Mouse (Mus musculus) thymus, adult 2 months (tissue): ENCODE data around the gene Pck1. TPM values are rescaled to one million over a fixed set of nuclear protein-coding genes. Genes with fewer than 3 reads are reported as not detected.

Source experiments
- DNase-seq: peaks from one replicate; pipeline ENCODE4 v3.0.0; 2021
- H3K27ac ChIP-seq: fragments of 200-500 bp; 2 replicates; pipeline ENCODE4 v1.5.1; 2012; ENCODE audit warnings: low read length, control low read depth; ENCODE audit not compliant: control insufficient read depth, insufficient read depth
- H3K27me3 ChIP-seq: fragments of 200-500 bp; 2 replicates; pipeline ENCODE4 v1.6.1; 2012; ENCODE audit warnings: mild to moderate bottlenecking, low read length, moderate library complexity, mixed read lengths; ENCODE audit not compliant: control insufficient read depth, insufficient read depth
- H3K36me3 ChIP-seq: fragments of 200-500 bp; 2 replicates; pipeline ENCODE4 v1.6.1; 2012; ENCODE audit warnings: mild to moderate bottlenecking, low read length, moderate library complexity; ENCODE audit not compliant: control insufficient read depth, insufficient read depth
- H3K4me1 ChIP-seq: fragments of 200-500 bp; replicated peaks from 2 replicates; pipeline ENCODE4 v1.6.1; 2012; ENCODE audit warnings: low read length; ENCODE audit not compliant: control insufficient read depth, insufficient read depth
- H3K4me3 ChIP-seq: fragments of 200-500 bp; 2 replicates; pipeline ENCODE4 v1.5.1; 2012; ENCODE audit warnings: mild to moderate bottlenecking, low read length, control low read depth, moderate library complexity; ENCODE audit not compliant: control insufficient read depth, insufficient read depth
- CTCF ChIP-seq: fragments of 200-500 bp; IDR thresholded peaks from 2 replicates; pipeline ENCODE4 v1.5.1; 2012; ENCODE audit warnings: mild to moderate bottlenecking, control low read depth, low read length, moderate library complexity, borderline replicate concordance; ENCODE audit not compliant: control insufficient read depth, poor library complexity, insufficient read depth; ENCODE audit errors: extremely low read depth
- POLR2A ChIP-seq: fragments of 200-500 bp; IDR thresholded peaks from 2 replicates; pipeline ENCODE4 v1.6.1; 2012; ENCODE audit warnings: mild to moderate bottlenecking, low read length, control low read depth, moderate library complexity; ENCODE audit not compliant: control insufficient read depth, poor library complexity, insufficient read depth; ENCODE audit errors: extremely low read depth
- WGBS: fragments of 180-500 bp; shearing (Covaris S2); methylation state at CpG from one replicate; pipeline ENCODE4 v1.1.7; 2018; 5-methylcytosine and 5-hydroxymethylcytosine counted together
- polyA plus RNA-seq: library from polyadenylated mRNA; depleted of rRNA; stranded (reverse); fragments of >200 nt; gene quantifications from 2 replicates; pipeline ENCODE4 v1.2.3, GENCODE M21; 2012

Gene Pck1
- polyA plus RNA-seq, 1 experiment: 14.5 TPM

- TF ChIP-seq CTCF (no peak), POLR2A (no peak)
- WGBS: 96% methylated on average over 7 of the region's 7 CpGs
- Histone ChIP-seq H3K36me3 (no peaks in the 10 kb centered on the region), H3K4me3 (no peak overlapping the region), H3K4me1 (peaks cover 13% of the 10 kb centered on the region), H3K27ac (no peak overlapping the region), H3K27me3 (no peaks in the 10 kb centered on the region)
- DNase-seq: peak; percentile 0
Observed at GRCm38 (mm10) chr2:173181901-173182300, 29.1 kb downstream of the Pck1 start.

- 97% methylated on average over 7 of the region's 7 CpGs for WGBS
- Histone ChIP-seq H3K36me3 (no peaks in the 10 kb centered on the region), H3K4me1 (peaks cover 4% of the 10 kb centered on the region), H3K27me3 (no peaks in the 10 kb centered on the region), H3K27ac (no peak overlapping the region), H3K4me3 (no peak overlapping the region)
- TF ChIP-seq POLR2A: no peak
- DNase-seq: no peak
Observed at GRCm38 (mm10) chr2:173182796-173183195, 29.9 kb downstream of the Pck1 start.

- no peaks in the 10 kb centered on the region for H3K27me3 ChIP-seq
- WGBS: 96% methylated on average over 10 of the region's 10 CpGs
- no peak for TF ChIP-seq POLR2A
- TF ChIP-seq CTCF: no peak
Observed at GRCm38 (mm10) chr2:173183311-173183710, 30.5 kb downstream of the Pck1 start.

GRCm38 (mm10) chr2:173183836-173184460 lies 31.1 kb downstream of the Pck1 start:
- WGBS: 12% methylated on average over 8 of the region's 8 CpGs
- Histone ChIP-seq H3K27me3 (no peaks in the 10 kb centered on the region), H3K4me1 (peaks cover 4% of the 10 kb centered on the region), H3K36me3 (no peaks in the 10 kb centered on the region), H3K4me3 (no peak overlapping the region), H3K27ac (no peak overlapping the region)
- DNase-seq: peak; percentile 49
- TF ChIP-seq POLR2A: no peak
- TF ChIP-seq CTCF: no peak; the same call in 1 of the 2 replicates

More at GRCm38 (mm10) chr2:173183311-173183710, 30.5 kb downstream of the Pck1 start:
- Histone ChIP-seq H3K4me1 (peaks cover 4% of the 10 kb centered on the region), H3K4me3 (no peak overlapping the region), H3K27ac (no peak overlapping the region), H3K36me3 (no peaks in the 10 kb centered on the region)
- DNase-seq: peak; percentile 0

- no peak overlapping the region for H3K27ac ChIP-seq
- TF ChIP-seq POLR2A: no peak
- no peak for TF ChIP-seq CTCF
- DNase-seq: peak; percentile 1
- peaks cover 4% of the 10 kb centered on the region for H3K4me1 ChIP-seq
- whole genome bisulfite sequencing: 57% methylated on average over 11 of the region's 11 CpGs
- H3K27me3 ChIP-seq: no peaks in the 10 kb centered on the region
- H3K4me3 ChIP-seq: no peak overlapping the region
- H3K36me3 ChIP-seq: no peaks in the 10 kb centered on the region
Observed at GRCm38 (mm10) chr2:173184475-173185080, 31.7 kb downstream of the Pck1 start.

GRCm38 (mm10) chr2:173185282-173185681 lies 32.4 kb downstream of the Pck1 start:
- 57% methylated on average over 6 of the region's 6 CpGs for WGBS
- no peak for DNase-seq

More at GRCm38 (mm10) chr2:173185282-173185681, 32.4 kb downstream of the Pck1 start:
- Histone ChIP-seq H3K36me3 (no peaks in the 10 kb centered on the region), H3K4me1 (peaks cover 4% of the 10 kb centered on the region), H3K4me3 (no peak overlapping the region), H3K27me3 (no peaks in the 10 kb centered on the region), H3K27ac (no peak overlapping the region)
- TF ChIP-seq CTCF (no peak), POLR2A (no peak)
